Mouse (Mus musculus) kidney, postnatal 14 days (tissue): ENCODE data around the gene Lemd2.

Experiments
- DNase-seq: peaks from one replicate; pipeline ENCODE4 v3.0.0; 2022; ENCODE audit warnings: mixed read lengths

Gene Lemd2

GRCm38 (mm10) chr17:27183667-27184292, 20.5 kb downstream of the Lemd2 start:
- DNase-seq = no peak

DNA sequence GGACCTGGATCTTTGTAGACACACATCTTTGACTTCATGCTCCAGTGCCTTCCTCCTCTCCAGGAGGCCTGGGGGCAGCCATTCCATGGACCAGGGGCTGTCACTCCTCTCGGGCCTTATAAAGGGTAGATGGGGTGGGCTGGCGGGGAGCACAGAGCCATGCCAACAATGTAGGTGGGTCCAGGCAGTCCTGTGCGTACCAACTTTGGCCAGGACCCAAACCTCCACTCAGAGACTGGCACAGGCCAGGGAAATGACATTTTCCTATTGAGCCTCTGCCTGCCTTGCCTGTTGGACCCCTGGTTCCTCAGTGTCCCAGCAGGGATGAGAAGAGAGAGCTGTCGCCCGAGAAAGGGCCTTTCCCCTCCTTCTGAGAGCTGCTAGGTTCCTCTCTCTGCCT, 21.9 kb downstream of the Lemd2 start:
- DNase-seq = no peak

- peak; percentile 36 for DNase-seq
Observed at GRCm38 (mm10) chr17:27181666-27182065, 22.6 kb downstream of the Lemd2 start.

DNA sequence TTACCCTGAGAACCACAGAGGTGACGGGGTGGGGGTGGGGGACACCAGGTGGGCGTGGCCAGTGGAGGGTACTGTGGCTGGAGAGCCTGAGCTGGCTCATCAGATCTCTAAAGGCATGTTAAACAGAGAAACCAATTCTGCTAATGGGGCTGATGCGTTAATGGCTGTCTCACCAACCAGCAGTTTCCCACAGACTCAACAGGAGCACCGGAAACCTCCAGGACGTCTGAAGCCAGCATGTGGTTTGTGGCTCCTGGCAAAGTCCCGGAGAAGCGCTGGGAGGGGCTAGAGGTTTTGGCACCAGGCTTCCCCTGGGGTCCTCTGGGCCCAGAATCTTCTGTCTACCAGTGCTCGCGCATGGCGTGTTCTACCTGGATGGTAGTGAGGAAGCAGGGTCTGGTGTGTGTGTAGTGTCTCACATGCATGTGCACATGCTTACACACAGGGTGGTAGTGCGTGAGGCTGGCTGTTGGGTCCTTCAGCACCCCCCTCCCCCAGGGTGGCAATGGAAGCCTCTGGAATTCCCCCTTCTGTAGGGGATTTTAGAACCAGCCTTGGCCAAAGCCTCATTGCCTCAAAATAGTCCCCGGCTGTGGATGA, 24.5 kb downstream of the Lemd2 start:
- DNase-seq = no peak

DNA sequence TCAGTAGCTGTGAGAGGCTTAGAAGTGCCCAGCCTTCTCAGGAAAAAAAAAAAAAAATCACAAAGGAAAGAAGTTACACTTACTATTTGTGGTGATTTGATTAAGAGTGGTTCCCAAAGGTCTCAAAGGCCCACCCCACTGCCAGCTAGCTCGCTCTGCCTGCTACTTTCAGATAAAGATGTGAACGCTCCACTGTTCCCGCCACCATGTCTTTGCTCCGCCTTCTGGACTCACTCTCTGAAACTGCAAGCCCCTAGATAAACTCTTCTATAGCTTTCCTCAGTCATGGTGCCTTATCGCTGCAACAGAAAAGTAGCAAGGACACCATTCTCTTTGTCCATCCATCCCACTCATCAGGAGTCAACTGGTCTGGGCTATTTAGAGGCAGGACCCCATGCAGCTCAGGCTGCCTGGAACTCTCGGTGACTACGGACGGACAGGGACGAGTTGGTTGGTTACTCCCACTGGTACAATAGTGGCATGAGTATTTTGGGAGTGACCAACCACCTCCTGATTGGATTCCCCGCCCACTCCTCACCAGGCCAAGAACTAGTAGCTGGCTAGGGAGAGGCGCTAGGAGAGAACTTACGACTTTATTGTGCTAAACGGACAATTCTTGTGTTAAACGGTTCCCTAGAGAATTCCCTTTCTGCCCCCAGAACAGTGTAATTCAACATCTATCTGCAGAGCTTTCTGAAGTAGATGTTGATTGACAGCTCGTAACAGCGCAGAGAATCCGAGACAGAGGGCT, 25.7 kb downstream of the Lemd2 start:
- no peak for DNase-seq

GRCm38 (mm10) chr17:27178019-27178418, 26.2 kb downstream of the Lemd2 start:
- DNase-seq = no peak

- no peak for DNase-seq
Observed at GRCm38 (mm10) chr17:27176754-27177153, 27.5 kb downstream of the Lemd2 start.

GRCm38 (mm10) chr17:27176287-27176686, 28.0 kb downstream of the Lemd2 start:
- no peak for DNase-seq

GRCm38 (mm10) chr17:27175196-27175874, 28.9 kb downstream of the Lemd2 start:
- DNase-seq = no peak

GRCm38 (mm10) chr17:27173715-27174114, 30.6 kb downstream of the Lemd2 start:
- no peak for DNase-seq

GRCm38 (mm10) chr17:27172459-27172858, 31.8 kb downstream of the Lemd2 start:
- no peak for DNase-seq

- DNase-seq = no peak
Observed at GRCm38 (mm10) chr17:27171121-27171520, 33.1 kb downstream of the Lemd2 start.

DNA sequence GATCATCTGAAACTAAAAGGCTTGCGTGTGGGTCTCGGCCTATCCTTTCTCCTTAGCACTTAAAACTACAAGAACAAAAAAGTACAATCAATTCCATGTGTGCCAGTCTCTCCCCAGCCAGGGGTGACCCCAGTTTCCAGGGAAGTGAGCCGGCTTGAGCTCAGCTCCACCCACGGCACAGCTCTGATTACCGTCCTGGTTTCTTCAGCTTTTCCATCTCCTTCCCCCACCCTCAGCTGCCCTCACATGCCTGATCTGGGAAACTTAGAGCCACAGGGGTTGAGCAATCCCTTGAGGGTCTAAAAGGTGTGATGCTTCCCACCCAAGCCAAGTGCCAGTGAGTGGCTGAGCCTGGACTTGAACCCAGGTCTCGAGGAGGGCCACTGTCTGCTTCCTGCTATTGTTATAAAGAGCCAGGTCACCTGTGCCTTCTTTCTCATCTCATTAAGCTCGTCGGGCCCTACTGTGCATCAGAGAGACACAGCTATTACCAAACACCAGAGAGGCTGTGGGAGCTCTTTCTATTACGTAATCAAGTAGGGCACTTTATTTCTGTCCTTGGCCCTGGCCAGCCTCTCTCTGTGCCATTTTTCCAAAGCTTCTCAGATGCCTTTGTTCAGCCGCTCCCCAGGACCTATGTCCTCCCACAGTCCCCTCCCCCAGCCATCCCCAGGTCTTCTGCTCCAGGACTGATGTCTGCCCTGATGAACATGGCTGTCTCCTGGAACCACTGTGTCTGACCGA, 34.1 kb downstream of the Lemd2 start:
- no peak for DNase-seq

DNA sequence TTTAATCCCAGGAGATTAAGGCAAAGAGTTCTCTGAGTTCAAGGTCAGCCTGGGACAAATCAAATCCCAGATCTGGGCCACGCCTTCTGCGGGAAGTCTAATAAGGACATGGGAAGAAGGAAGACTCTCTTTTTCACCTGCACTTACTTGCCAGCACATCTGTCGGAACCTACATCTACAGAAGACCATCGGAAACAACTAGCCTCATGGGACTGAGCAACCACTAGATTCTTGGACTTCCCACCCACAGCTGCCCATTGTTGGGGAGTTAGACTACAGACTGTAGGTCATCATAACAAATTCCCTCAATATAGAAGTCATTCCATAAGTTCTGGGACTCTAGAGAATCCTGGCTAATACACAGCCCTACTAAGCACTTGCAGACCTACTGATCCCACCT, 35.7 kb downstream of the Lemd2 start:
- DNase-seq = no peak

DNA sequence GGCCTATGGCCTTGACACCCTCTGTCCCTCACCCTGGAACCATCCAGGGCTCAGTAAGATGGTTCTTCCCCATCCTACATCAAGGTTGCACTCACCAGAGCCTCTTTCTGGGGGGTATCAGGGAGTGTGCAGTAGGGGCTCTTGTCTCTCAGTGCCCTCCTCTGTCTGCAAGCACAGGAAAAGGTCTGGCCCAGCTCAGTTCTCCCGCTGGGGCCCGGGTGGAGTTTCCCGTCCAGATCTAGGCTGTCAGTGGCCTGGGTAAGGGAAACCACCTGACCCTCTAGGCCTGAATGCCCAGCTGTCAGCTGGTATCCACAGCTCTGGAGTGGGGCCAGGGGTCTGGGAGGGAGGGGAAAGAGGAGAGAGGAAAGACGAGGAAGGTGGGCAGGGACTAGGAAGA, 36.7 kb downstream of the Lemd2 start, which contains the start of gene Ip6k3:
Gene Ip6k3 (minus strand): TSS at position 251 of the 400 bp plus-strand sequence.
- no peak for DNase-seq

- DNase-seq = no peak
Observed at GRCm38 (mm10) chr17:27166901-27167300, 37.4 kb downstream of the Lemd2 start.

- DNase-seq = peak; percentile 50
Observed at GRCm38 (mm10) chr17:27165054-27165773, 39.1 kb downstream of the Lemd2 start.

GRCm38 (mm10) chr17:27160905-27161304, 43.4 kb downstream of the Lemd2 start:
- DNase-seq = no peak

DNA sequence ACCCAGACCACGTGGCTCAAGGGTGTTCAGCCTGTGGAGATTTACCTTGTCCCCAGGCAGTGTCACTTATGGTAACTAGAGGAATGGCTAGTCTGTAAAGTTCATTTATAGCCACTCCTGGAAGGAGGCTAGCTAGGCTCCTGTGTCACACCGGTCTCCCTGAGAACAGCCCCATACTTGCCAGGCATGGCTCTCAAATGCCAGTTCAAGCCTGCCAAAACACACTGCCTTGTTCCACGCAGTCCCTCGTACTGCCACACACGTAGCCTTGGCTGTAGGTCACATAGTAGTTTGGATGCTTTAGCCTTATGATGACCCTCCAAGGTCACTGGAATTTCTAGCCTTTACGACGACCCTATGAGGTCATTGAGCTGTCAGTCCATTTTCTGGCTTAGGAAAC, 45.1 kb downstream of the Lemd2 start:
- no peak for DNase-seq

DNA sequence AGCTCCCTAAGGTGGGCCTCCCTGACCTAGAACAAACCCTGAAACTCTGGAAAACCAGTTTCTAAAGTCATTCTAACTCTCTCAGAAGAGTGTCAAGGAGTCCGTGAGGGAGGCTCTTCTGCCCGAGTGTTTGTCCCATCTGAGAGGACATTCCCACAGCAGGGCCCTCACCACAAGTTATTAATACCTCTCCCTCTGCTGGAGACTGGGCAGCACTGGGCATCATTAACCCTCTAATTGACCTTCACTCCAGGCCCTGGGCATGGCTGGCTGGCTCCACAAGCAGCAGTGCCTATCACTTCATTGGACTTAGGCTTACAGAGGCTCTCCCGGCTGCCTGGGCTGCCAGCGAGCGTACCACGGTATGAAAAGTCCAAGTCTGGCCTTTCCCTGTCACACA, 45.8 kb downstream of the Lemd2 start:
- no peak for DNase-seq

DNA sequence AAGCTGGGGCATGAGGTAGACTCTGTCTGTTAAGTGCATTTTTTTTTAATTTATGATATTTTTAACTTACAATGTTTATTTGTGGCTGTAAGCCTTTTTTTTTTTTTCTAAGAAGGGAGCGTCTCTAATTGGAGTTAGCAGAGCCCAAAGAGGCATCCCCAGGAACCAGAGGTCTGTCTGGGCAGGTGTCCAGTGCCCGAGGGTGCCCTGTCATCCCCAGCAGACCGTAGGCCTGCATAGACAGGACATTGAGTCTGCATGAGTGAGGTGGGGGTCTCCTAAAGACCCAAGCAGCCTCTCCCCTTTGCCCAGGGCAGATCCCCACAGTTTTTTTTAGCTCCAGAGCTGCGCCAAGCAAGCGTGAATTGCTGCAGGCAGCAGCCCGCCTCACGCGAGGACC, 48.5 kb downstream of the Lemd2 start:
- DNase-seq = no peak

DNA sequence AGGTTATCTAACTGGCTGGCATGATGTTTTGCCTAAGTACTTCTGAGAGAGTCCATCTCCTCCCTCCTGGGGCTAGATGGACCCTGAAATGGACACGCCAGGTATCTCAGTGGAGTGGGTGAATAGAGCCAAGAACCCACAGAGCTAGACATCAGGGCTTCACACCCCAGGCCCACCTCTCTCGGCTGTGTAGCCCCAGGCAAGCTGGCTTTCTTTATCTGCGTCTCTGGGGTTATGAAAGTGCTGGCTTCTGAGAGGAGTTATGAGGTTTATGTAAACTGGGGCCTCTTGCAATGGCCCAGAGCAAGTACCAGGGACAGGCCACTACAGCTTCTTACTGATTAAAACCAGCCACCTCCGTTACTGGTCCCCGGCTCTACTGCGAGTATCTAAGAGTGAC, 49.4 kb downstream of the Lemd2 start:
- DNase-seq = no peak
